Mouse (Mus musculus) MN1 (cell line): ENCODE data around the gene Tkfc.
"Not testable (repeated sequence)": the region's sequence is repeated elsewhere in the genome, so short reads cannot be mapped to it uniquely, and the experiment has no call there.

Experiments used
- DNase-seq: peaks from one replicate; pipeline ENCODE4 v3.0.0-alpha.2; 2016; ENCODE audit warnings: low spot score

Tkfc gene

DNA sequence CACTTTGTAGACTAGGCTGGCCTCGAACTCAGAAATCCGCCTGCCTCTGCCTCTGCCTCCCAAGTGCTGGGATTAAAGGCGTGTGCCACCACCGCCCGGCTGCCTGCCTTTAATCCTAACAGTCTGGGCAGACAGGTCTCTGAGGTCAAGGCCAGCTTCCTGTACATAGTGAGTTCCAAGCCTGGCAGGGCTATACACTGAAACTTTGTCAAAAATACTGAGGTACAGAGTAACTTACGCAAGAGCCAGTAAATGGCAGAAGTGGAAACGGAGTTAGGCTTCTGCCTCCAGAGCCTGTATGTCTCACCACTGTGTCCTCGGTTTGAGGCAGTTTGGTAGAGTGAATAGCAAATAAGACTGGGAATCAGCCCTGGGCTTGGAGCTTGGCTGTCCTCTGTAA is 18.2 kb downstream of the Tkfc start:
- DNase-seq, result no peak

DNA sequence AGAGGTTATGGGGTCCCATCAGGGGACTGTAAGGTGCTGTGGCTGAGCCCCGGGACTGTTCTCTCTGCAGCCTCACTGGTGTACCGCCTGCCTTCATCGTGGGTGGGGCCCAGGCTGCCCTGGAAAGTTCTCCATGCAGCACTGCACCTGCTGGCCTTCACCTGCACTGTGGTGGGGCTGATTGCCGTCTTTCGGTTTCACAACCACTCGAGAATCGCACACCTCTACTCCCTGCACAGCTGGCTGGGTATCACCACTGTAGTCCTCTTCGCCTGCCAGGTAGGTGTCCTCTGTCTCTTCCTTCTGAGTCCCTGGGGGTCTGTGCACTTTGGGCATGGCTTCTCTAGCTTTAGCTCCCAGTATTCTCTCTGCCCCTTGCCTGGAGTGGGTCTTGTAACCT is 20.3 kb downstream of the Tkfc start:
- DNase-seq, result no peak

DNA sequence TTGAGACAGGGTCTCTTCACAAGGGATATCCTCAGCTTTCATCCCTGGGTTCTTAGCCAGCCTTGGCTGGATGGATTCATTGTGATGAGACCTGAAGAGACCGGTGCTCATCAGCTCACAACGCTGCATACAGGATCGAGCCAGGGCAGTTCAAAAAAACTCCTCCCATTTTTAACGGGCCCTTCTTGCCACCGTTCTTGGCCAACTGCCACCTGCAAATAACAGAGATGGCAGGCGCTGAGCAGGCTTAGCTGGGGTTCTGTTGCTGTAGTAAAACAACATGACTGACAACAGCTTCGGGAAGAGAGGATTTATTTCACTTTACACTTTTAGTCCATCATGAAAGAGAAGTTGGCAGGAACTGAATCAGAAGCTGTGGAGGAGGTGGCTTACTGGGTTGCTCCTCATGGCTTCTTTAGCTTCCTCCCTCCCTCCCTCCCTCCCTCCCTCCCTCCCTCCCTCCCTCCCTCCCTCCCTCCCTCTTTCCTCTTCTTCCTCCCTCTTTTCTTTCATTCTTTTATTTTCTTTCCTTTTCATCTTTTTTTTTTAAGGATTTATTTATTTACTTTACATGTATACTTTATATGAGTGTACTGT is 21.8 kb downstream of the Tkfc start:
- DNase-seq, result no peak

DNA sequence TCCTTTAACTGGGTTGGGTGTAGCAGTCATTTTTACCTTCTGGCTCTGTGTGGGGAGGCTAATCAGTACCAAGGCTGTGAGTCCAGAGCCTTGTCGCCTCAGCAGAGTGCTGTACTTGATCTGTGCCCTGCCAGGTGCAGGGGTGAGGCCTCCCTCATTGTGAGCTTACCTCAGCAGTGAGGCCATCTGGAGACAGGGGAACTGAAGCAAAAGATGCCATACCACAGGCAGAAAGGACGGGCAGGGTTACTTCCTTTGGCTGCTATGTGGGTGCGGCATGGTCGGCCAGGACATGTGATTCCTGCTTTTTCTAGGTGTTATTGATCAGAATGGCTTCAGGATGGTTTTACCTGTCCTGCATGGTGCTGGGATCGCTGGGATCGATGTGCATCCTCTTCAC is 23.5 kb downstream of the Tkfc start:
- no peak for DNase-seq

DNA sequence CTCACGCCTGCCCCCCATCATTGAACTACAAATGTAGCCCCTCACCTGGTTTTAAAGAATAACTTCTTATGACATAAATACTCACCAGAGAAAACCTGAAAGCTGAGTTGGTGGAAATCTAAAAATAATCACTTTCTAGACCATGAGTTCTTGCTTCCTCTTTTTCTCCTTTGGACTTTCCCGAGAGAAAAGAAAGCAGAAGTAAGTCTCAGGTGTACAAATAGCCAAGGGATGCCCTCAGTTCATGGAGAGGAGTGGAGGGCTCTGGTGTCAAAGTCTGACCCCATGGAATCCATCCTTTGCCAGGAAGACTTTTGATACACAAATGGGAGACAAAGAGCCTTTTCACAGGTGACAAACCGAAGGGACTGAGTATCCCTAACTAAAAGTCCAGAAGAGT is 24.7 kb downstream of the Tkfc start:
- DNase-seq, result no peak

DNA sequence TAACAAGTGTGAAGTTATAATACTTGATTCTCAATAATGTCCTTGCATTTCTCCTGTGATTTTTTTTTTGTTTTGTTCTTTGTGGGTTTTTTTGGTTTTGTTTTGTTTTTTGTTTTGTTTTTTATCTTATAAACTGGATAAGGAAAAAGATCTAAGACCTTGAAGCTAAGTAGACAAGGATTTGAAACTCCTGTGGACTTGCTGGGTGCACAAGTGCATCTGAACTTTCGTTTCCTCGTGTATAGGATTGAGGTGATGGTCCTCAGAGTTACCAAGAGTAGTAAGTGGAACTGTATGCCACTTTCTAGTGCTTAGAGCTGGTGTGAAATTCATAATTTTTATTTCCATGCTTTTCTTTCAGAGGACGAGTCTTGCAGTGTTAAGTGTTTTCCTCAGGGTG is 25.4 kb downstream of the Tkfc start:
- DNase-seq, result no peak

DNA sequence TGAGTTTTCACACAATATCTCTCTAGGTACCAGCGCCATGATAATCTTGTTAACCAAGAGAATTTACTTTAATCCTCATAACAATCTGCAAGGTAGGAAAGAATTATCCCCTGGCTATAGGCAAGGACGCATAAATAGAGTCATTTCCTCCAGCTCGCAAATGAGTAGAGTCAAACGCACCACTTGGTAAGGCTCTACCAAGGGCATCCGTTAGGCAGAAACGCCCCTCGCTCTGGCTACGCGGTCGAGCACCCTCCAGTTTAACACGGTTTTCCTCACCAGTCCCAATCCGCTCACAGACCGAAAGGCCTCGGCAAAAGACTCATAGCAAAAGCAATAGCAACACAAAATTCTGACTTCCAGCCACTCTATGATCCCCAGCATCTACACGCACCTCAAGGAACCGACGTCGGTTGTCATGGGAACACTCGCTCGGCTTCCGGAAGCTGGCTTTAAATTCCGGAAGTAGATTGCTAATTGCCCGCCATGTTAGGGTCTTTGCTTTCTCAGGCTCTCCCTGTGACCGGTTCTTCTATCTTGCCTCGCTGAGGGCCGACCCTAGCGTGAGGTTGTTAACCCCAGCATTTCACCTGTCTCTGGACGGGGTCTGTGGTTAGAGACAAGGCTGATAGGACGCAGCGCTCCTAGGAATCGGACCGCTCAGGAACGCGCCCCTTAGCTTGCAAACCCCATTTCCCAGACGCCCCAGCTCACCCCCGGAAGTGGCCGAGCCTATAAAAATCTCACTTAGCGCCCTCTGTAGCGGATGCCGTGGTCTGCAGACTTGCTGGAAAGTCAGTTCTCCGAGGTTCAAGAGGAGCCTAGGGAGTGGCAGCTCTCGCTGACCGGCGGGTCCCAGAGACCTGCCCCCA is 28.5 kb downstream of the Tkfc start, which contains the start of the genes Cyb561a3 and Tmem138:
Gene Cyb561a3 (plus strand): TSS at position 483 of the 872 bp plus-strand sequence.
Gene Tmem138 (minus strand): TSS at position 673 of the 872 bp plus-strand sequence.
- peak; percentile 88 for DNase-seq

DNA sequence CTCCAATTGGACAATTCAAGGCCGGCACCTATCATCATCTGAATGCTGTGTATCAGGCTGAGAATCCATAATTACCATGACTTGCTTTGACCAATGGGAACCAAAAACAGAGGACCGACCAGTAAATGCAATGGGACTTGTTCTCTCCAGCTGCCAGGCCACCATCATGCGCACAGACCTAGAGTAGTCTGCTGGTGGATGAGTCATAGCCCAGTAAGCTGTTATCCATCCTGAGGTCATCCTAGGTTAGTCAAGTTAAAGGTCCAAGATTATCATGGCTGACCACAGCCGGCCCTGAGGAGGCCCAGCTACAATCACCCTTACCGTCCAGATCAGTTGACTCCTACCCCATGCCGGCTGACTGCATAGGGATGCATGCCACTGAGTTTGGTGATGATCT is 35.8 kb downstream of the Tkfc start:
- no peak for DNase-seq

DNA sequence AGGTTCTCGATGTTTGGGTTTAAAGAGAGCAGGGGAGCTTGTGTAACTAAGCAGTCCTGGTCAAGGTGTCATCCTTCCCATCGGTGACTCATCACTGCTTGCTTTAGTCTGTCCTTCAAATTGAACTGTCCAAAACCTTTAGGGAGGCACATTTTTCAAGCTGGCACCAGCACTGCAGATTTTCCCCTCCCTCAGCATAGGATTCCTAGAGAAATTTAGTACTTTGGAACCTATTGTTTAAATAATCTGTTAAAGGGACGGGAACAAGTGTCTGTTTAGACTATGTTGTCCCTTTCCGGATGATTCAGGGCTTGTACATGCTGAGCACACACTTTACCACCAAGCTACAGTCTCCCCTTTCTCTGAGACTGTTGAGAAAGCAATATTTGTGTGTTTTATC is 40.2 kb downstream of the Tkfc start:
- no peak for DNase-seq

DNA sequence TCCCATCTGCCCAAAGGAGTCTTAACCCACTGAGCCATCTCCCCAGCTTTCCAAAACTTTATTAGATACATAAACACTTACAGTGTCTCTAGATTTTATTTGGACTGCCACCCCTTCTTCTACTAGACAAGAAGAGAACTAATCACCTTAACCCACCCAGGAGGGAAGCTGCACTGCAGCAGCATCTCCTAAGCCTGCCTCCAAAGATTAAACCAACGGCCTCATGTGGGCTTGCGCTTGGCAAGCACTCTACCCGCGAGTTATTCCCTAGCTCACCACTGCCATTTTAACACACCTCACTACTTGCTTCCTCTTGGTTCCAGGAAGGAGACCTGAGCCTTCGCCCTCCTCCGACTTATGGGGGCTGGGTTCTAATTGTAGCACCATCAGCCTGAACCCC is 41.2 kb downstream of the Tkfc start:
- DNase-seq, result no peak

DNA sequence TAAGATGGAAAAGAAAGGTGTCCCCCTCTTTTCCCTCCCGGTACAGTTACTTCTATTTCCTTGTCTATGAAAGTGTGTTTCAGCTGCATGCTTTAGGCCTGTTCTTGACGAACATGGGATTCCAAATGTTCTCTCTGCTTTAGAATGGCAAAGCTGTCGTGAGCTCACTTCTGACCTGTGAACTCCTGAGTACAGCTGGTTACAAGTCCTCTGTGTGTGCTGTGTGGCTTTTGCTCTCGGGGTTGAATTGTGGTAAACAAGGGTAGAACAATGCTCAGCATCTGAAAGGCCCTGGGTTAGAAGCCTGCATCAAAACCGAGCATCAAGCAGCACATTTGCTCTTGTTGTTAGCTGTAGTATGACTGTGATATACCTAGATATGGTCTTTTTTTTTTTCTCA is 43.1 kb downstream of the Tkfc start:
- no peak for DNase-seq

DNA sequence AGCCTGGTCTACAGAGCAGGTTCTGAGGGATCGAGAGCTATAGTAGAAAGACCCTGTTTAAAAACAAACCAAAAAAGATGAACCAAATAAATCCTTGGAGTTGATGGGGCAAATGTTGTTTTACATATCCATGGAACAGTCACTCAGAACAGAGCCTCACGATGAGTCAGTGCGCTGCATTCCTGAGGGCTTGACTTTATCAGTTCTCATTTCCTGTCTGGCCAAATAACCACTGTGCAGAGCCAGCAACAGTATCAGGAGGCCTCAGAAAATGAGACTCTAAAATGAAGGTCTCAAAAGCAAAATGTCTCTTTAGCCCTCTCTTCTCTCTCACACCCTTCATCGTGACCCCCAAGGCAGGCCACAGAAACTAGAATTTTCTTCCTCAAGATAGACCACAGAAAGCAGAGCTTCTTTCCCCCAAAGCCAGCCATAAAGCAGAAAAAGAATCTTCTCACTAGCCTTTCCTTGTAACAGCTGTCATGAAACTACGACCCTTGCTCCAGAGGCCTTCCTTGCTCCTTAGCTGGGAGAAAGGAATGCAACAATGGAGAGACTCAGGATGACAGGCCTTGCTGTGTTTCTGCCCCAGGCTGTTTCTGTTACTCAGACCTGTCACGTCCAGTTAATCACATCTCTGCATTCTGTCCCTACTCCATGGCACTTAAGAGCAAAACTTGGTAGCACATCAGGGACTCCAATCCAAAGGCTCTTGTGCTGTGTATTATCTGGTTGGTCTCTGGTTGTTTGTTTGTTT is 43.7 kb downstream of the Tkfc start:
- DNase-seq, result peak; percentile 32

DNA sequence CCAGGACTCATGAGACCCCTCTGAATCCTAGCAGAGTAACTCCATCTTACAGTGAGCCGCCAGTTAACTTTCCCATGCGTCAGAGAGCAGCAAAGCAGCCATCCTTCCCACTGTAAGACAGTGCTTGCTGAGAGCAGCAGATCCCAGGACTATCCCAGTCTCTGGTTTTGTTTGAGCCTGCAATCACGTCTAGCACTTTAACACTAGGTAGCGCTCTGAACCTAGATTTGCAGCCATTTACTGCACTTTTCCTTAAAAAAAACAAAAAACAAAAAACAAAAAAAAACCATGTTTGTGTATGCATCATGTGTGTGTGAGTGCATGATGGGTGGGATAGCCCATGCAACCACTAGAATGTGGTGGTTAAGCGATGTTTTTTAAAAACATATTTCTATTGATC is 45.3 kb downstream of the Tkfc start:
- DNase-seq, result peak; percentile 58

DNA sequence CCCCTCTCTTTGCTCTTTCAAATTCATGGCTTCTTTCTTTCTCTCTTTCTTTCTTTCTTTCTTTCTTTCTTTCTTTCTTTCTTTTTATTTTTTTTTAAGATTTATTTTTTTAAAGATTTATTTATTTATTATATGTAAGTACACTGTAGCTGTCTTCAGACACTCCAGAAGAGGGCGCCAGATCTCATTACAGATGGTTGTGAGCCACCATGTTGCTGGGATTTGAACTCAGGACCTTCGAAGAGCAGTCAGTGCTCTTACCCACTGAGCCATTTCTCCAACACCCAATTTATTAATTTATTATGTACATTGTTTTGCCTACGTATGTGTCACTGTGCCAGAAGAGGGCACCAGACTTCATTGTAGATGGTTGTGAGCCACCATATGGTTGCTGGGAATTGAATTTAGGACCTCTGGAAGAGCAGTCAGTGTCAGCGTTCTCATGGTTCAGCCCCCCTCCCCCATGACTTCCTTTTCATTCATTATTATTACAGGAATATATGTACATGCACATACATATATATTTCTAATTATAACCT is 47.5 kb downstream of the Tkfc start:
- not testable (repeated sequence) for DNase-seq

DNA sequence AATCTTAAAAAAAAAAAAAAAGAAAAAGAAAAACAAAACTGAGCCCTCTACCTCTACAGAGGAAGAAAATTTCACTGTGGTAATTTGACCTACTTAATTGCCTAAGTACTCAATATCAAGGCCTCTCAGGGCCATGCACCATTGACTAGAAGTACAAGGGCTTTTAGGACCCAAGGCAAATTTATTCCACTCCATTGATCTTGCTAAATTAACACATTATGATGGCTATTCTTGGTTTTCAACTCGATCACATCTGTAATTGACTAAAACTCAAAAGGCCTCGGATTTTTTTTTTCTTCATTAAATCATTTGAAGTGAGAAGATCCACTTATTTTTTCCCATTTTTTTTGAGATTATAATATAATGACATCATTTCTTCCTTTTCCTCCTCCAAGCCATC is 48.0 kb downstream of the Tkfc start:
- no peak for DNase-seq

DNA sequence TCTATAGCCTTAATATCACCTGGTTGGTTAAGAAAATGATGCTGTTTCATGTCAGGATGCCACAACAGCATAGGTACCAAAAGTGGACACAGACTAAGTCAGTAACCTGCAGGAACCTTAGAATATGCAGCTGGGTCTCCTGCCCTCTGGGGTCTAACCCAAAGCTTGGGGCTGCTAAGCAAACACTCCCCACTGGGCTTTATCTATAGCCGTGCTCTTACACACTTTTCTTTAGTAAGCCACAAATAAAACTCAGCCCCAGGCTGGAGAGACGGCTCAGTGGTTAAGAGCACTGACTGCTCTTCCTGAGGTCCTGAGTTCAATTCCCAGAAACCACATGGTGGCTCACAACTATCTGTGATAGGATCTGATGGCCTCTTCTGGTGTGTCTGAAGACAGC is 48.5 kb downstream of the Tkfc start:
- DNase-seq, result no peak

DNA sequence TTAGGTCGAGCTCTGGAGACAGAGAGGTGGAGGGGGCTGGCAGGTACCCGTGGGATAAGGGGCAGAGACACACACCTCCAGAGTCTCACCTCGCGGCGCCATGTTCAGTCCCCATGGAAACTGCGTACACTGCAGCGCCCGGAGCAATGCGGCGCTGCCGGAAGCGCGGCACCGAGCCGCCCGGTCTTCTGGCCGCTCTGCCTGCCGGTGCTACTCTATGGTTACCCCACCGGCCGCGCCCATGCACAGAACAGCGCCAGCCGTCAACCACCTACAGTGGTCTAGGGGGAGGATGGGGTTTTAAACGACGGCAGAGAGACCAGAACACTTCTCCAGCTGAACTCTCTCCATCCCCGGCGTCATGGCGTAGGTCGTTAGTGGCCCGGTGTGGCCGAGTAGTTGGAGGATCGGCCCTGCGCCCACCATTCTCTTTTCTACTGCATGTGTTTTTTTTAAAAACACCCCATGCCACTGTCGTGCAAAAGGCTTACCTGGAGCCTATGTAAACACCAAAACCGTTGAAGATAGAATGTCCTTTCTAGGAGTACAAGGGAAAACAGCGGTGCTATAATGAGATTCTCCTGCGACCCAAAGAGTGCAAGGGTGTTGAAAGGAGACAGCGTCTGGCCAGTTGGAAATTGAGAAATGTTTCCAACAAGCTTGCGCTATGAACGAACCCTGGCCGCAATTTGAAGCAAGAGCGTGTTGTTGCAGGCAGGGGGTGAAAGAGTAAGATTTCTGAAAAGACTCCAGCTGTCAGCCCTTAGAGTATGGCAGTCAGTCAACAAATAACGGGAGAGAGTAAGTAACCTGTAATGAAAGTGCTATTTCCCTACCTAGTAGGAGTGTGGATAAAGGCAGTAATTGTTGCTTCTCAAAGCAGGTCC is 49.6 kb downstream of the Tkfc start, which contains the start of gene Tmem216:
Gene Tmem216 (minus strand): TSS at position 615 of the 887 bp plus-strand sequence.
- peak; percentile 74 for DNase-seq

DNA sequence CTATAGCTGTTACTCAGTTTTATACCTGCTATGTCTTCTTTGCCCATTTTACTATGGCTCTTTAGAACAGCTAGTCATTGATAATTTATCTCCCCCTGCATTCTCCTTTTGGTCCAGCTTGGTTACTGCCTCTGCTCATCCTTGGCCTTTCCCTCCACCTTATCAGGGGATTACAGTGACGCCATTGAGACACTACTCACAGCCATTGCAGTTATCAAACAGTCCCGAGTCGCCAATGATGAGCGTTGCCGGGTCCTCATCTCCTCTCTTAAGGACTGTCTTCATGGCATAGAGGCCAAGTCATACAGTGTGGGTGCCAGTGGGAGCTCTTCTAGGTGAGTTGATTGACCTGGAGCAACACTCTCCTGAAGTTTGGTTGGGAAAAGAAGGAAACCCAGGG is 66.0 kb downstream of the Tkfc start:
- DNase-seq, result no peak
